Mouse (Mus musculus) midbrain, embryonic 16.5 days (tissue): ENCODE measurements at regions not wholly inside any gene's neighbourhood (a gene's known extent, or its start where the extent isn't known, plus 50 kb on each side); places are given as distances from the start of the nearest gene placed in this dataset.

Experiments used
- ATAC-seq: fragments of 200-750 bp; cut with Nextera tagmentation; 2 replicates; pipeline ENCODE4 v1.8.0; 2017; ENCODE audit warnings: moderate TSS enrichment
- H3K27ac ChIP-seq: fragments of 300-500 bp; sonication (generic); 2 replicates; pipeline ENCODE4 v1.5.1; 2014; ENCODE audit warnings: mild to moderate bottlenecking, low read length, mixed read lengths
- H3K27me3 ChIP-seq: fragments of 300-500 bp; sonication (generic); 2 replicates; pipeline ENCODE4 v1.6.1; 2014; ENCODE audit warnings: low read depth, low read length, mixed read lengths; ENCODE audit not compliant: control insufficient read depth, insufficient read depth
- H3K36me3 ChIP-seq: fragments of 300-500 bp; sonication (generic); 2 replicates; pipeline ENCODE4 v1.6.1; 2014; ENCODE audit warnings: mild to moderate bottlenecking, low read length, moderate library complexity, mixed read lengths; ENCODE audit not compliant: control insufficient read depth, insufficient read depth
- H3K4me1 ChIP-seq: fragments of 300-500 bp; sonication (generic); 2 replicates; pipeline ENCODE4 v1.6.1; 2014; ENCODE audit warnings: mild to moderate bottlenecking, low read length, mixed read lengths; ENCODE audit not compliant: control insufficient read depth, insufficient read depth
- H3K4me2 ChIP-seq: fragments of 300-500 bp; sonication (generic); 2 replicates; pipeline ENCODE4 v1.6.1; 2014; ENCODE audit warnings: mild to moderate bottlenecking, low read length, mixed read lengths
- H3K4me3 ChIP-seq: fragments of 300-500 bp; sonication (generic); 2 replicates; pipeline ENCODE4 v1.5.1; 2014; ENCODE audit warnings: low read depth, mild to moderate bottlenecking, low read length, moderate library complexity, mixed read lengths
- H3K9ac ChIP-seq: fragments of 300-500 bp; sonication (generic); 2 replicates; pipeline ENCODE4 v1.6.1; 2014; ENCODE audit warnings: low read depth, low read length, mixed read lengths
- H3K9me3 ChIP-seq: fragments of 300-500 bp; sonication (generic); replicated peaks from 2 replicates; pipeline ENCODE4 v1.6.1; 2014; ENCODE audit warnings: mild to moderate bottlenecking, low read length, mixed read lengths; ENCODE audit not compliant: control insufficient read depth, poor library complexity, severe bottlenecking
- WGBS: fragments of 180-500 bp; shearing (Covaris S2); extraction: QIAGEN DNeasy Blood & Tissue Kit; methylation state at CpG from one replicate; pipeline ENCODE4 v1.1.7; 2014; 5-methylcytosine and 5-hydroxymethylcytosine counted together

DNA sequence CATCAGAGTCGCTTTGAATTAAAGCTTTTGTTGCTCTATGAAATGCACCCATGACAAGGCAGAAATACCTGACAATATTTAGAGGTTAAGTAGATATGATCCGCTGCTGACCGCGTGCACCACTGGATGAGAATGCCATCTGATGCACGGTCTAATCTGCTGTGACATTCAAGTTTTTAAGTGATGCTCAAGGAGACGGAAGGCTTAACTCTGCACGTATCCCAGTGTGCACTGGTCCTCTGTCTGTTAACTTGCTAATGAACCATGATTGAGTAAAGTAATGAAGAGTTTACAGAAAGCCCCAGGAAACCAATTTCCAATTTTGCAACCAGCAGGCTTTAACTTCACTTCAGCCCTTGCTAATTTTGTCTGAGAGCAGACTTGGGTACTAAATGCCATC, 478.3 kb upstream of the Gm5415 start:
- H3K36me3 ChIP-seq: no peaks in the 10 kb centered on the region
- H3K4me2 ChIP-seq: no peak overlapping the region
- H3K4me1 ChIP-seq: peaks cover 11% of the 10 kb centered on the region
- H3K9me3 ChIP-seq: no peaks in the 10 kb centered on the region
- no peaks in the 10 kb centered on the region for H3K27me3 ChIP-seq
- ATAC-seq: peak; percentile 71; the same call in 1 of the 2 replicates
- no peak overlapping the region for H3K4me3 ChIP-seq
- H3K9ac ChIP-seq: no peak overlapping the region
- no peak overlapping the region for H3K27ac ChIP-seq
- WGBS: 10% methylated on average over 7 of the region's 7 CpGs

DNA sequence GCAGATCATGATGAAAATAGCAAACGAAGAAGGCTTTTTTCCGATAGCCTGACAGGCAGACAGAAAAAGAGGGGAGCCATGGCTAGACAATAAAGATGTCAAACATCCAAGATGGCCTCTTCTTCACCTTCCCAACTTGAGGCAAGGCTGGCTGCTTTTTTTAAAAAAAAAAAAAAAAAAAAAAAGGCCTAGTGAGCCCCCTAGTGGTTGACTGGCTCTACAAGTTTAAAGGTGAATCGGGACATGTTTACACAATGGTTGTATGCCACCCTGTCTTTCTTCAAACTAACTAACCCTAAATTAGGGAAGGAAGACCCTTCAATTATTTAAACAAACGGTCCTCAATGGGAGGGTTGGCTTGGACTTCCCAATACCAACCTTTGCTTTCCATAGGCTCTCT, 475.8 kb upstream of the Gm5415 start:
- Histone ChIP-seq H3K4me2 (no peak overlapping the region), H3K9ac (no peak overlapping the region), H3K27ac (no peak overlapping the region), H3K9me3 (no peaks in the 10 kb centered on the region), H3K4me1 (peaks cover 11% of the 10 kb centered on the region), H3K4me3 (no peak overlapping the region), H3K27me3 (no peaks in the 10 kb centered on the region), H3K36me3 (no peaks in the 10 kb centered on the region)
- ATAC-seq: no peak
- WGBS: 86% methylated on average over 4 of the region's 4 CpGs

GRCm38 (mm10) chr1:33003992-33004391, 456.9 kb upstream of the Gm5415 start:
- H3K4me3 ChIP-seq: no peak overlapping the region
- ATAC-seq: no peak
- H3K4me2 ChIP-seq: no peak overlapping the region
- 88% methylated on average over 3 of the region's 3 CpGs for WGBS
- no peak overlapping the region for H3K9ac ChIP-seq
- H3K9me3 ChIP-seq: no peaks in the 10 kb centered on the region
- H3K4me1 ChIP-seq: no peaks in the 10 kb centered on the region
- H3K36me3 ChIP-seq: no peaks in the 10 kb centered on the region
- no peak overlapping the region for H3K27ac ChIP-seq
- no peaks in the 10 kb centered on the region for H3K27me3 ChIP-seq

DNA sequence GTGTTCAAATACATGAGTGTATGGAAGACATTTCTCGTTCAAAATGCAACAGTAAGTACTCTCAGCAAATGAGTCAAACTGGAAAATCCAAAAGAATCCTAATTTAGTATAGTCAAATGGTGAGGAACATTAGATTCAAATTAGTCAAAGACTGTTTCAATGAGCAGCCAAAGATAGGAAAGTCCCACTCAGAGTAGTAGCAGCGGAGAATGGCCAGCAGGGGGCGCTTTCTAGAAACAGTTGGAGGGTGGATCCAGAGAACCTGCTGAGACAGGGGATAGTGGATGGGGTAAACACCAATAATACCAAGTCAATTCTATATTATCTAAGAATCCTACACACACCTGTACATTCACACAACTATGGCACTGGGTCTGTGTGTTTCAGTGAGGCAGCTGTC, 417.9 kb upstream of the Gm5415 start:
- WGBS: 70% methylated on average over 3 of the region's 3 CpGs
- no peak overlapping the region for H3K9ac ChIP-seq
- no peak overlapping the region for H3K4me2 ChIP-seq
- H3K4me1 ChIP-seq: no peaks in the 10 kb centered on the region
- H3K27ac ChIP-seq: no peak overlapping the region
- no peak overlapping the region for H3K4me3 ChIP-seq
- H3K27me3 ChIP-seq: no peaks in the 10 kb centered on the region
- H3K9me3 ChIP-seq: no peaks in the 10 kb centered on the region
- no peaks in the 10 kb centered on the region for H3K36me3 ChIP-seq
- no peak for ATAC-seq

GRCm38 (mm10) chr1:32959316-32959715, 412.2 kb upstream of the Gm5415 start:
- 84% methylated on average over 6 of the region's 6 CpGs for WGBS
- Histone ChIP-seq H3K4me3 (no peak overlapping the region), H3K4me1 (no peaks in the 10 kb centered on the region), H3K4me2 (no peak overlapping the region), H3K9me3 (no peaks in the 10 kb centered on the region), H3K27ac (no peak overlapping the region), H3K27me3 (no peaks in the 10 kb centered on the region), H3K9ac (no peak overlapping the region), H3K36me3 (no peaks in the 10 kb centered on the region)
- ATAC-seq: no peak

DNA sequence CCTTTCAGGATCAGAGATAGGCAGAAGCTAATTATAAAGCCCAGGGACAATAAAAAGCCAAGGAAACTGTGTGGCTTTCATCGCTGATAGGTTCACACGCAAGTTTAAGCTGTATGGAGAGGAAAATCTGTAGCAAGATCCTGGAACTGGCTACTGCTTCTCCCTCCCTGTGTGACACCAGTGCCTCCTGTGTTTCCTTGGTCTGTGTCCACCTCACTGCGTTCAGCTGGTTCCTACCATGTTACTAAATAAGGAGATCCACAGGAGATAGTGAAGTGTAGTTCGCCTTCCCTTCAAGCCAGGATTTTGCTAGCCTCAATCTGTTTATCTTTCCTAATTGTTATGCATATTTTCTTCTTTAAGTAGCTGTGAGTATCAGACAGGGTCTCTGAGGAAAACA, 399.2 kb upstream of the Gm5415 start:
- Histone ChIP-seq H3K27me3 (no peaks in the 10 kb centered on the region), H3K9me3 (no peaks in the 10 kb centered on the region), H3K36me3 (no peaks in the 10 kb centered on the region), H3K4me2 (no peak overlapping the region), H3K4me3 (no peak overlapping the region), H3K27ac (no peak overlapping the region), H3K4me1 (no peaks in the 10 kb centered on the region; the same call in 1 of the 2 replicates), H3K9ac (no peak overlapping the region)
- 52% methylated on average over 4 of the region's 4 CpGs for WGBS
- no peak for ATAC-seq

GRCm38 (mm10) chr1:32930381-32930780, 383.3 kb upstream of the Gm5415 start:
- H3K36me3 ChIP-seq: no peaks in the 10 kb centered on the region
- no peaks in the 10 kb centered on the region for H3K4me1 ChIP-seq
- WGBS: 68% methylated on average over 3 of the region's 3 CpGs
- no peak overlapping the region for H3K4me2 ChIP-seq
- H3K27ac ChIP-seq: no peak overlapping the region
- no peaks in the 10 kb centered on the region for H3K27me3 ChIP-seq
- H3K9me3 ChIP-seq: no peaks in the 10 kb centered on the region
- H3K9ac ChIP-seq: no peak overlapping the region
- H3K4me3 ChIP-seq: no peak overlapping the region
- ATAC-seq: no peak

DNA sequence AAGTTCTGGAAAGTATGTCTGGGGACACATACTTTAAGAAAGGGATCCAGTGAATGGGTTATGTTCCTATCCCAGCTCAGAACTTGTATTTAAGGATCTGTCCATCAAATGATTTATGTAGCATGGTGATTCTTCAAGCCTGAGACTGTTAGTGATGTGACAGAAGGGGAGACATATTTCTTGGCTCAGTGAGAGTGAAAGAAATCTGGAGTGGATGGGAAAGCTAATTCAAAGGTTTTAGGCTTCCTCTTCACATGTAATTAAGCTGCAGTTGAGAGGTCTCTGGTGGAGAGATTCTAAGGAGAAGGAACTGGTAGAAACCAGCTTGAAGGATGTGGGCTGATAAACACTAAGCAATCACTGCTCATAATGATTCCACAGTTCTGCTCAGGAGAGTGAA, 355.3 kb upstream of the Gm5415 start:
- no peak overlapping the region for H3K9ac ChIP-seq
- no peaks in the 10 kb centered on the region for H3K4me1 ChIP-seq
- no peak overlapping the region for H3K27ac ChIP-seq
- no peaks in the 10 kb centered on the region for H3K36me3 ChIP-seq
- no peaks in the 10 kb centered on the region for H3K9me3 ChIP-seq
- H3K4me2 ChIP-seq: no peak overlapping the region
- no peak overlapping the region for H3K4me3 ChIP-seq
- ATAC-seq: no peak
- H3K27me3 ChIP-seq: no peaks in the 10 kb centered on the region

- Histone ChIP-seq H3K4me3 (no peak overlapping the region), H3K4me2 (no peak overlapping the region), H3K4me1 (no peaks in the 10 kb centered on the region), H3K27me3 (no peaks in the 10 kb centered on the region), H3K36me3 (no peaks in the 10 kb centered on the region), H3K9me3 (no peaks in the 10 kb centered on the region), H3K9ac (no peak overlapping the region), H3K27ac (no peak overlapping the region)
- ATAC-seq: no peak
Observed at GRCm38 (mm10) chr1:32887728-32888127, 340.6 kb upstream of the Gm5415 start.

DNA sequence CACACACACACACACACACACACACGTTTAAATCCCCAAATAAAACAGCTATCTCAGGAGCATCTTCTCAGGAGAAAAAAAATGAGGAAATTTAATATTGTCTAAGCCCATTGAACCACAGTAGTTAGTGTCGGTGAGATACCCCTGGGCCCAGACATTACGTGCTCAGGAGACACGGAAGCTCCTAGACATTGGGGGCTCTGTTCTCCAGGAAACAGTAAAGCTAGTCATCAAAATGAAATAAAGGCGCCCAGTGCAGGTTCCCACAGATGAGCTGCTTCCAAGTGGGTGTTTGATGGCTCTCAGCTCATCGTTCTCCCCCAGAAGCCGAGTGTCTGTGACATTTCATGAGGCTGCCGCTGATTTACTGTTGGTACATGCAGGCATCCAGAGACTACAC, 325.8 kb upstream of the Gm5415 start:
- WGBS: 69% methylated on average over 8 of the region's 8 CpGs
- Histone ChIP-seq H3K9me3 (no peaks in the 10 kb centered on the region), H3K27ac (no peak overlapping the region), H3K27me3 (no peaks in the 10 kb centered on the region), H3K4me2 (no peak overlapping the region), H3K36me3 (no peaks in the 10 kb centered on the region), H3K4me3 (no peak overlapping the region), H3K4me1 (no peaks in the 10 kb centered on the region), H3K9ac (no peak overlapping the region)
- ATAC-seq: no peak
